Mouse (Mus musculus): ENCODE data around the gene Rnf148. TPM values are rescaled to one million over a fixed set of nuclear protein-coding genes. Genes with fewer than 3 reads are reported as not detected.

The Rnf148 gene
- polyA plus RNA-seq (2012; ENCODE audit: insufficient read depth, low replicate concordance), result not detected in 2 replicates

GRCm38 (mm10) chr6:23655036-23655435 lies at the start of gene Rnf148:
Gene Rnf148 (minus strand): TSS chr6:23655136.
- no peaks in the 10 kb centered on the region for H3K36me3 ChIP-seq (replicated peaks; ENCODE audit: low read length)
- H3K27me3 ChIP-seq (replicated peaks), result no peaks in the 10 kb centered on the region
- peak within 1 kb of the TSS; percentile 14 for H3K4me3 ChIP-seq (replicated peaks)
- no peaks in the 10 kb centered on the region for H3K4me1 ChIP-seq
- peaks cover 9% of the 10 kb centered on the region for H3K9me3 ChIP-seq
- TF ChIP-seq GATA1 (IDR thresholded peaks at IDR 0.05; ENCODE audit: borderline replicate concordance, low read length), result no peak
- TF ChIP-seq FLI1 (IDR thresholded peaks at IDR 0.05; ENCODE audit: low read length), result no peak

DNA sequence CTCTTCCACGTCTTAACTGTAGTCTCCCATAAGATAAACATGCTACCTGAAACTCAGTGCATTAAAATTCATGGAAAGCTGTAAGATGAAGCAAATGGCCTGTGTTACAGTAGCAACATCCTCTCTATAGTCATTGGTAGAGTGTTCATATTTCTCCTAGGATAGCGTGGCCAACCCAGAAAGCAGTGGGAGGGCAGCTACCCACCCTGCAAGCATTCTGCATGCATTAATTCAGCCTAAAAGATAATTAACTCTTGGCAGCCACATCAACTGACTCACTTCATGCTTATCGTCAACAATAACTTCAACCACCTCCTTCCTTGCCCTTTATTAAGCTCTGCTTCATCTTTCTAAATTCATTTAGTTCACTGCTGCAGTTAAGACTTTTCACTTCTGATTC lies 45.9 kb upstream of the Rnf148 start:
- Histone ChIP-seq H3K9me3 (no peaks in the 10 kb centered on the region), H3K36me3 (replicated peaks; ENCODE audit: low read length) (no peaks in the 10 kb centered on the region), H3K4me1 (no peaks in the 10 kb centered on the region), H3K4me3 (replicated peaks) (no peak overlapping the region), H3K27me3 (replicated peaks) (no peaks in the 10 kb centered on the region)
- TF ChIP-seq FLI1 (IDR thresholded peaks at IDR 0.05; ENCODE audit: low read length), result no peak
- no peak for TF ChIP-seq GATA1 (IDR thresholded peaks at IDR 0.05; ENCODE audit: borderline replicate concordance, low read length)

DNA sequence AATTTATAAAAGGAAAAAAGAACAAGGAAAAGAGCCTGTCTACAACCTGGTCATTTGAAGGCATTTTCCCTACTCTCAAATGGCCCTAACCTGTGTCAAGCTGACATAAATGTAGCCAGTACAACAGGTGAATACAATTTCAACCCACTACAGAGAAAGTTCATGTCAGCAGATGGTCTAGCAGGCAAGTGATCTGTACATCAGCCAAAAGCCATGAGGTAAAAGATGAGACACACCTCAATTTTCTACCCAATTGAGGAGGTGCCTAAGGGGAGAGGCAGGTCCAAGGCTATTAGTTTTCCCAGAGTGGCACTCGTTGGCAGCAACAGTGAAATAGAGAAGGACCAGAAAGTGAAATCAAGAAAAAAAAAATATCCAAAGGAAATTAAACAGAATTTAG lies 23.2 kb upstream of the Rnf148 start:
- H3K4me1 ChIP-seq, result no peaks in the 10 kb centered on the region
- no peaks in the 10 kb centered on the region for H3K36me3 ChIP-seq (replicated peaks; ENCODE audit: low read length)
- H3K4me3 ChIP-seq (replicated peaks), result no peak overlapping the region
- no peak for TF ChIP-seq FLI1 (IDR thresholded peaks at IDR 0.05; ENCODE audit: low read length)
- no peak for TF ChIP-seq GATA1 (IDR thresholded peaks at IDR 0.05; ENCODE audit: borderline replicate concordance, low read length)
- 0 out of 2 replicates have a peak, but pooled peaks cover 2% of the 10 kb centered on the region for H3K9me3 ChIP-seq
- no peaks in the 10 kb centered on the region for H3K27me3 ChIP-seq (replicated peaks)

DNA sequence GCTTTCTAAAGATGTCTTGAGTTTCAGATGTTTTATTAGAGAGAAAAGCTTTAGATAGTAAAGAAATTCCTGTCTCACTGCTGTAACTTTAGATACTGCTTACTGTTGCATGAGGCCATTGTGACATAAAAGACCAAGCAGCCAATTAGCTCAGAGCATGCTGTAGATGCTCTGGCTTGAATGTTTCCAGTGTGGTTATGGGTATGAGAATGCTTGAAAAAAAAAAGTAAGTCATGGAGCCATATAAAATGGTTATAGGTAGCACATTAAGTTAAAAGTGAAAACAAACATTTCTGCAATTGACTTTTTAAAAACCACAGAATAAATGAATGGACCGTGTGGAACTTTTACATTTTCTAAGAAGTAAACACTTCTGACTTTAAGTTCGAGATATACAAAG lies 4.7 kb downstream of the Rnf148 start, which contains the start of gene Rnf133:
Rnf133 (minus strand) TSS at position 101 of the 400 bp plus-strand sequence.
- H3K27me3 ChIP-seq (replicated peaks), result no peaks in the 10 kb centered on the region
- H3K4me3 ChIP-seq (replicated peaks), result no peak within 1 kb of the TSS
- no peaks in the 10 kb centered on the region for H3K36me3 ChIP-seq (replicated peaks; ENCODE audit: low read length)
- TF ChIP-seq GATA1 (IDR thresholded peaks at IDR 0.05; ENCODE audit: borderline replicate concordance, low read length), result no peak
- no peak for TF ChIP-seq FLI1 (IDR thresholded peaks at IDR 0.05; ENCODE audit: low read length)
- H3K4me1 ChIP-seq, result no peaks in the 10 kb centered on the region
- H3K9me3 ChIP-seq, result peaks cover 15% of the 10 kb centered on the region

DNA sequence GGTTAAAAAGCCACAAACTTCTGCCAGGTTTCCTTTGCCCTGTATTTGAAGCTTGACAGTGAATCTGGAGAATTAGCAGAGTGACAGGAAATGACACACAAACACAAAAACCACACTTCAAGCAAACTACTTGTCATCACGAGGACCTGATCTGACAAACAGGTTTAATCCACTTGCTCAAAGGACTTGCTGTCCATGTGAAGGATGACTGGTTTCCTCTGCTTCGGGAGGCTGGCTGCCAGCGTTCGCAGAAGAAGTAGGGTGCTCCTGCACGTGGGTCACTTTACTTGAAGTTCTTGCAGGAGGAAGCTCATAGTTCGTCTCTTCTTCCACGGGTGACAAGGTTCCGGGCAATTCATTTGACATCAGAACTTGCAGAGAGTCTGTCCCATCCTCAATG lies 6.2 kb downstream of the Rnf148 start:
- Histone ChIP-seq H3K9me3 (peaks cover 5% of the 10 kb centered on the region), H3K4me3 (replicated peaks) (no peak overlapping the region), H3K27me3 (replicated peaks) (no peaks in the 10 kb centered on the region), H3K36me3 (replicated peaks; ENCODE audit: low read length) (no peaks in the 10 kb centered on the region), H3K4me1 (no peaks in the 10 kb centered on the region)
- TF ChIP-seq FLI1 (IDR thresholded peaks at IDR 0.05; ENCODE audit: low read length) (no peak), GATA1 (IDR thresholded peaks at IDR 0.05; ENCODE audit: borderline replicate concordance, low read length) (no peak)

GRCm38 (mm10) chr6:23647627-23648247 lies 7.2 kb downstream of the Rnf148 start:
- H3K4me3 ChIP-seq (replicated peaks), result no peak overlapping the region
- peaks cover 5% of the 10 kb centered on the region for H3K9me3 ChIP-seq
- no peaks in the 10 kb centered on the region for H3K36me3 ChIP-seq (replicated peaks; ENCODE audit: low read length)
- TF ChIP-seq FLI1 (IDR thresholded peaks at IDR 0.05; ENCODE audit: low read length) (no peak), GATA1 (IDR thresholded peaks at IDR 0.05; ENCODE audit: borderline replicate concordance, low read length) (no peak)
- no peaks in the 10 kb centered on the region for H3K4me1 ChIP-seq
- no peaks in the 10 kb centered on the region for H3K27me3 ChIP-seq (replicated peaks)

DNA sequence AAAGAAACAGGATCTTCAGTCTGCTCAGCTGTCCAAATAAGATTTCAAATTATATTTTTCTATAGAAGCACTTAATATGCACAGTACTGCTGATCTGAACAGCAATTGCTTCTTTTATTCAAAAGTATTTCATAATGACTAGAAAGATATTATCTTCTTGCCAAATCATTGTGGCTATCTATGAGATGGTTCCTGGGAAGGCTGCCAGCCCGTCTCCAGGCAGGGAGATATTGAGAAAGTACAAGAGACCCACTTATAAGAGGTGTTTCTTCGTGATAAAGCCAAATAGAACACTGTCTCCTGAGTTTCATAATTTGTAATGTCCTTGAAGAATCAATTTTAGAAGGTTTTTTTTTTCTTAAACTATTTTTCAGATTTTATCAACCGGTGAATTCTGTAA lies 17.9 kb downstream of the Rnf148 start:
- H3K27me3 ChIP-seq (replicated peaks), result no peaks in the 10 kb centered on the region
- H3K36me3 ChIP-seq (replicated peaks; ENCODE audit: low read length), result no peaks in the 10 kb centered on the region
- no peak for TF ChIP-seq FLI1 (IDR thresholded peaks at IDR 0.05; ENCODE audit: low read length)
- no peak for TF ChIP-seq GATA1 (IDR thresholded peaks at IDR 0.05; ENCODE audit: borderline replicate concordance, low read length)
- H3K9me3 ChIP-seq, result peaks cover 13% of the 10 kb centered on the region
- no peak overlapping the region for H3K4me3 ChIP-seq (replicated peaks)
- H3K4me1 ChIP-seq, result no peaks in the 10 kb centered on the region

DNA sequence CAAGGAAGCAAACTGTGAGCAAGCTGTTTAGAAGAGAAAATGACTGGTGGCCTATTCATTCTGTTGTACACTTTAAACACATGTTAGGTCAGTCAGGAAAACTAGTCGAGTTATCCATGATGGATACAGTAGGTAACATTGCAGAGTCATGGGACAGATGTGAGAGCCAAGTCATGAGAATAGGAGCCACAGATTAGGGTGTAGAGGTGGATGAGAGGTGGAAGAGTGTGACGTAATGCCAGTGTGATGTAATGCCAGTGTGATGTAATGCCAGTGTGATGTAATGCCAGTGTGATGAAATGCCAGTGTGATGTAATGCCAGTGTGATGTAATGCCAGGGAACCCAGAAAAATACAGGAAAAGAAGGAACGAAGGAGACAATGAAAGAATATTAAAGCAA lies 19.7 kb downstream of the Rnf148 start:
- Histone ChIP-seq H3K36me3 (replicated peaks; ENCODE audit: low read length) (no peaks in the 10 kb centered on the region), H3K4me3 (replicated peaks) (no peak overlapping the region), H3K27me3 (replicated peaks) (no peaks in the 10 kb centered on the region), H3K9me3 (peaks cover 7% of the 10 kb centered on the region), H3K4me1 (no peaks in the 10 kb centered on the region)
- TF ChIP-seq GATA1 (IDR thresholded peaks at IDR 0.05; ENCODE audit: borderline replicate concordance, low read length) (no peak), FLI1 (IDR thresholded peaks at IDR 0.05; ENCODE audit: low read length) (no peak)

DNA sequence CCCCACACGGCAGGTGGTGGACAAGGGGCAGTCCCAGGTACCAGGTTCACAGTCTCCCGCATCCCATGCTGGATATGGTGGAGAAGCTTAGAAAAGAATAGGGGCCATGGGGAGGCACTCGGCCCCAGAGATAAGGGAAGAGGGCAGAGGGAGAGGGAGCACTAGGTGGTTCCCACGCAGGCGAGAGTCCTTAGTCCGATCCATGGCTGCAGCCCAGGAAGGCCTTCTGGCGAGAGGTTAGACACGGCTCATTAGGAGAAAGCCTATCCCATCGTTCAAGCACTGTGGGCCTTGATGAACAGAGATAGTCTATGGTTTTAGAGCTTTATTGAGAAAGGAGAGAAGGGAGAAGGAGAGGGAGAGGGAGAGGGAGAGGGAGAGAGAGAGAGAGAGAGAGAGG lies 20.9 kb downstream of the Rnf148 start:
- Histone ChIP-seq H3K27me3 (replicated peaks) (no peaks in the 10 kb centered on the region), H3K4me1 (no peaks in the 10 kb centered on the region), H3K9me3 (peaks cover 7% of the 10 kb centered on the region), H3K4me3 (replicated peaks) (no peak overlapping the region), H3K36me3 (replicated peaks; ENCODE audit: low read length) (no peaks in the 10 kb centered on the region)
- TF ChIP-seq FLI1 (IDR thresholded peaks at IDR 0.05; ENCODE audit: low read length) (no peak), GATA1 (IDR thresholded peaks at IDR 0.05; ENCODE audit: borderline replicate concordance, low read length) (no peak)

GRCm38 (mm10) chr6:23630465-23630864 lies 24.5 kb downstream of the Rnf148 start:
- TF ChIP-seq FLI1 (IDR thresholded peaks at IDR 0.05; ENCODE audit: low read length) (no peak), GATA1 (IDR thresholded peaks at IDR 0.05; ENCODE audit: borderline replicate concordance, low read length) (no peak)

More at GRCm38 (mm10) chr6:23630465-23630864, 24.5 kb downstream of the Rnf148 start:
- Histone ChIP-seq H3K4me3 (replicated peaks) (no peak overlapping the region), H3K4me1 (no peaks in the 10 kb centered on the region), H3K27me3 (replicated peaks) (no peaks in the 10 kb centered on the region), H3K36me3 (replicated peaks; ENCODE audit: low read length) (no peaks in the 10 kb centered on the region), H3K9me3 (peaks cover 11% of the 10 kb centered on the region)

Other genes starting within 250 kb of the Rnf148 start
- not detected in 2 replicates for gene Rnf133, start 4.8 kb downstream of the Rnf148 start, polyA plus RNA-seq (2012; ENCODE audit: insufficient read depth, low replicate concordance)
- not detected in 2 replicates for gene Cadps2, start 184.3 kb upstream of the Rnf148 start, polyA plus RNA-seq (2012; ENCODE audit: insufficient read depth, low replicate concordance)